Mouse (Mus musculus) stomach, embryonic 16.5 days (tissue): Measurements from ENCODE around the gene Xxylt1. TPM values are rescaled to one million over a fixed set of nuclear protein-coding genes. Genes with fewer than 3 reads are reported as not detected.
A peak's percentile ranks its signal among the peaks of the same experiment; 100 is the strongest.
"Not testable (repeated sequence)": the region's sequence is repeated elsewhere in the genome, so short reads cannot be mapped to it uniquely, and the experiment has no call there.

ENCODE experiments used
- ATAC-seq: fragments of 200-750 bp; cut with Nextera tagmentation; 2 replicates; pipeline ENCODE4 v1.8.0; 2017; ENCODE audit warnings: moderate number of reproducible peaks, moderate TSS enrichment; ENCODE audit not compliant: insufficient read depth, low FRiP score
- H3K27ac ChIP-seq: fragments of 300-500 bp; sonication (generic); 2 replicates; pipeline ENCODE4 v1.5.1; 2014; ENCODE audit warnings: low read length
- H3K27me3 ChIP-seq: fragments of 300-500 bp; sonication (generic); 2 replicates; pipeline ENCODE4 v1.6.1; 2014; ENCODE audit warnings: low read length, control low read depth, mixed read lengths; ENCODE audit not compliant: control insufficient read depth, insufficient read depth
- H3K36me3 ChIP-seq: fragments of 300-500 bp; sonication (generic); 2 replicates; pipeline ENCODE4 v1.6.1; 2014; ENCODE audit warnings: low read length; ENCODE audit not compliant: control insufficient read depth, insufficient read depth
- H3K4me1 ChIP-seq: fragments of 300-500 bp; sonication (generic); 2 replicates; pipeline ENCODE4 v1.6.1; 2014; ENCODE audit warnings: low read length, control low read depth, mixed read lengths; ENCODE audit not compliant: control insufficient read depth, insufficient read depth
- H3K4me2 ChIP-seq: fragments of 300-500 bp; sonication (generic); 2 replicates; pipeline ENCODE4 v1.6.1; 2014; ENCODE audit warnings: low read depth, low read length, mixed read lengths
- H3K4me3 ChIP-seq: fragments of 300-500 bp; sonication (generic); replicated peaks from 2 replicates; pipeline ENCODE4 v1.5.1; 2014; ENCODE audit warnings: mild to moderate bottlenecking, low read length
- H3K9ac ChIP-seq: fragments of 300-500 bp; sonication (generic); 2 replicates; pipeline ENCODE4 v1.6.1; 2014; ENCODE audit warnings: low read length
- H3K9me3 ChIP-seq: fragments of 300-500 bp; sonication (generic); replicated peaks from 2 replicates; pipeline ENCODE4 v1.6.1; 2016; ENCODE audit warnings: low read length, control low read depth; ENCODE audit not compliant: control insufficient read depth
- WGBS: fragments of 180-500 bp; shearing (Covaris S2); extraction: QIAGEN DNeasy Blood & Tissue Kit; methylation state at CpG from one replicate; pipeline ENCODE4 v1.1.7; 2014; 5-methylcytosine and 5-hydroxymethylcytosine counted together
- polyA plus RNA-seq: library from polyadenylated mRNA; unstranded; fragments of >200 nt; fragmentation: Nextera tagmentation; extraction: Ambion mirVana; gene quantifications from 2 replicates; pipeline ENCODE4 v1.2.1, GENCODE M21; 2015

The Xxylt1 gene
- polyA plus RNA-seq, 1 experiment from 2014 or later = 5.5 TPM

DNA sequence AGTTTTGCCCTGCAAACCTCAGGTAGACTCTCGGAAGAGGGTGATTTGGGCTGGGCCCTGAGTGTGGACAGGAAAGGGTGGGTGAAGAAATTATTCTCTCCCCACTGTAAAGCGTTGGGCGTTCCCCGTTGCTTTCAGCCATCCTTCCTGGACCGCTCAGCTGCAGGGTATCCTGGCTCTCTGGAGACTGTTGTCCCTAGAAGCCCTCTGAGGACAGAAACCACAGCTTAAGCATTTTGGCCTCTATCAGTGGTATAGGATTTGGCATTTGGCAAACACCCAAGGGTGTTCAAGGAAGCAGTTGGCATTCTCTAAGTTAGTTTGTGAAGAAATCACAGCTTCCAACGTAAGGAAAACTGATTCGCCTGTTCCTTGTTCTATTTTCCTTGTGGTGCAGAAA, 72.9 kb downstream of the Xxylt1 start:
- Histone ChIP-seq H3K9me3 (no peaks in the 10 kb centered on the region), H3K36me3 (no peaks in the 10 kb centered on the region), H3K9ac (no peak overlapping the region), H3K4me3 (no peak overlapping the region), H3K27ac (0 out of 2 replicates have a peak overlapping the region, but pooled peaks have one; percentile 36), H3K4me1 (peaks cover 23% of the 10 kb centered on the region), H3K4me2 (no peak overlapping the region), H3K27me3 (no peaks in the 10 kb centered on the region)
- WGBS = 64% methylated on average over 7 of the region's 7 CpGs
- ATAC-seq = no peak

DNA sequence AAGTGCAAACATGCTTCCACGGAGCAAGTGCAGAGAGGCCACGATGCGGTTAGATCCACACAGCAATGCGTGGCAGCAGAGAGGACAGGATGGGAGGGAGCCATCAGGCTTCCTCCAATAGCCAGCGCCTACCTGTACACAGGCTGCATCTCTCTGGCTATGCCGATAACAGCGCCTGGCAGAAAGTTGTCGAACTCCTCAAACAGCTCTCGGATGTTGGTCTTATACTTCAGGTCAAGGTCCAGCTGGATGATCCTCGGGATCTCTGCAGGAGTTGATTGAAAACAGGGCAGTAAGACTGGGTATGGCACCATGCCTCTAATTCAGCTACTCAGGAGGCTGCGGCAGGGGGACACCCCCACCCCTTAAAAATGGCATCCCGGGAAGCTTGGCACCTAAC, 73.7 kb downstream of the Xxylt1 start:
- 85% methylated on average over 12 of the region's 12 CpGs for WGBS
- H3K27me3 ChIP-seq = no peaks in the 10 kb centered on the region
- H3K36me3 ChIP-seq = no peaks in the 10 kb centered on the region
- no peak overlapping the region for H3K9ac ChIP-seq
- H3K9me3 ChIP-seq = no peaks in the 10 kb centered on the region
- H3K4me3 ChIP-seq = no peak overlapping the region
- H3K27ac ChIP-seq = no peak overlapping the region
- no peak for ATAC-seq
- peaks cover 30% of the 10 kb centered on the region for H3K4me1 ChIP-seq
- no peak overlapping the region for H3K4me2 ChIP-seq

DNA sequence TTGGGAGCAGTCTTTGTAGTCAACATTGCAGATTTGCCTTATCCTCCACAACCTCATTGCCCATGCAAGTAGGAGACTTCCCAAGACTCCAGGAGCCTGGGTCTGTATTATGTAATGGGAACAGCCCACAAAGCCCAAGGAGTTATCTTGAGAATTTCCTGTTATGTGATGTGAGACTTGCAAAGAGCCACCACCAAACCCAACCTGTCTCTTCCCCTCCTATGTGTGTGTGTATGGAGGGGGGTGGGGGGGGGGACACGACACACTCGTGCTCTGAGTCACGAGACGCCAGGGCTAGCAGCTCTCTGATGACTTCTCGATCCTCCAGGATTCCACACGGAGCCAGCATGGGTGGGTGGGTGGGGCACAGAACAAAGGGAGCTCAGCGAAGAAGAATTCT, 75.5 kb downstream of the Xxylt1 start:
- Histone ChIP-seq H3K27me3 (no peaks in the 10 kb centered on the region), H3K4me3 (no peak overlapping the region), H3K9me3 (no peaks in the 10 kb centered on the region), H3K4me1 (peaks cover 32% of the 10 kb centered on the region), H3K27ac (no peak overlapping the region), H3K4me2 (no peak overlapping the region), H3K9ac (no peak overlapping the region), H3K36me3 (no peaks in the 10 kb centered on the region)
- 57% methylated on average over 7 of the region's 7 CpGs for WGBS
- ATAC-seq = no peak

DNA sequence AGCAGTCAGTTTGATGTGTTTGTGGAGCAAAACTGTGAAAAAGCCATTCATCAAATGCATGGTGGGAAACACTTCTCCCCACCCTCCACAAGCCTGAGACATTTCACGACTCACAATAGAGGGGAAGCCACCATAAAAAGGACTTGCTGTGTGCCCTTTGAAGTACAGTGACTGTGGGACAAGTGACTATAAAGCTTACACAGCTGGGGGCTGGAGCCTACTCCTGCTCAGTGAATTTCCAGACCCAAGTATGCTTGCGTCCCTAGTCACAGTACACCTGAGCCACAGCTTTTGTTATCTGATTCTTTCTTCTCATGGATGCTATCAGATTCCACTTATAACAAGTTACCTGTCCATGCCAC, 76.9 kb downstream of the Xxylt1 start:
- WGBS = 38% methylated on average over 2 of the region's 2 CpGs
- Histone ChIP-seq H3K36me3 (no peaks in the 10 kb centered on the region), H3K9me3 (no peaks in the 10 kb centered on the region), H3K9ac (0 out of 2 replicates have a peak overlapping the region, but pooled peaks have one; percentile 34), H3K4me1 (peaks cover 32% of the 10 kb centered on the region), H3K4me3 (no peak overlapping the region), H3K27me3 (no peaks in the 10 kb centered on the region), H3K4me2 (peak overlapping the region; percentile 46), H3K27ac (peak overlapping the region; percentile 4)
- no peak for ATAC-seq

DNA sequence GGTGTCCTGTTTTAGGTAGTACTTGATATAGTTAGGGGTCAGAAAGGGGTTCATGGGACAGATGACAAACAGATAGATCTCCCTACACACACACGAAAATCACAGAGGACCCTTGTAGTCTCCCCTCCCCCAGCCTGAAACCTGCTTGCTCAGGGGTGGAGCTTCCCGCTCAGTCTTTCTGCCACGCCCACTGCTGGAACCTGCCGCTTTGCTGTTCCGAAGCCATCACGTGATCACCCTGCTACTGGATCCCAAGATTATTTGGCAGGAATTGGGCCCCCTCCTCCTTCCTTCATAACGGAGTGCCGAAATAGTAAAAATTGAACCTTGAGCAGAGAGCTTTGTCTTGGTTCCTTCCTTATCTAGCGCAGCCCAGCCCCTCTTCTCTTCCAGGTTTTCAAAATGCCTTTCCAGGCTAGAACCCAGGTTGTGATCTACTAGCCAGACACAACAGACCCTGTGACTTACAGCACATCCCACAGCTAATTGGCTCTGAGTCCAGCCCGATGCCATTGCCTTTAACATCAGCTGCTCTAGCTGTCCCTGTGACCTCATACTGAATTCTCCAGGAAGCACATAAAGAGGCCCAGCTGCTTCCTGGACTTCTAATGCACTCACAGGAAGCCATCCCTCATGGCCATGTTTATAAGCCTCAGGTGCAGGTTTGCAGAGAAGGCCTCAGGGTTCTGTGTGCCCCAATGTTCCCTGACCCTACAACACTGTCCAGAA, 77.5 kb downstream of the Xxylt1 start:
- ATAC-seq = peak; percentile 77; the same call in 1 of the 2 replicates

DNA sequence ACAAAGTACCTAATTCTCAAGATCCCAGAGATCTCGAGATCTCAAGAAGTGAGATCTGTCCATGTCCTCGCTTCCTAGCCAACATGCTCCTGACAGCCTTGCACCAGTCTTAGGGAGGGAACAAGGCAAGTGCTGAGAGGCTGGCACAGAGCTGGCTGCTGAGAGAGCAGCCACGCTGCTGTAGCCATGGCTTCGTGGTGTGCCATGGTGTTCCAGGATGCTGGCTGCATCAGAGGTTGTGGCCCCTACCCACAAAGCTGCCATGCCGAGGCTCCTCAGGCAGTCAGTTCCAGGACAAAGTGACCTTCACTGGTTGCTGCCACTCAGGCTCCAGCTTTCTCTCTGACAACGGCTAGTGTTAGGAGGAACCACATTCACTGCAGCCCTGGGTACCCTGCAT, 78.3 kb downstream of the Xxylt1 start:
- H3K27ac ChIP-seq = peak overlapping the region; percentile 55
- 53% methylated on average over 6 of the region's 6 CpGs for WGBS
- peak overlapping the region; percentile 31; the same call in 1 of the 2 replicates for H3K9ac ChIP-seq
- H3K4me1 ChIP-seq = peaks cover 24% of the 10 kb centered on the region
- H3K4me2 ChIP-seq = no peak overlapping the region
- no peaks in the 10 kb centered on the region for H3K36me3 ChIP-seq
- H3K9me3 ChIP-seq = no peaks in the 10 kb centered on the region
- H3K27me3 ChIP-seq = no peaks in the 10 kb centered on the region
- ATAC-seq = no peak
- H3K4me3 ChIP-seq = no peak overlapping the region

More for the DNA sequence above, 77.5 kb downstream of the Xxylt1 start:
- not testable (repeated sequence) for H3K9me3 ChIP-seq, H3K27me3 ChIP-seq, H3K36me3 ChIP-seq, H3K4me3 ChIP-seq
- H3K9ac ChIP-seq = peak overlapping the region; percentile 34; the same call in 1 of the 2 replicates
- peaks cover 30% of the 10 kb centered on the region for H3K4me1 ChIP-seq
- peak overlapping the region; percentile 46 for H3K4me2 ChIP-seq
- WGBS = 9% methylated on average over 10 of the region's 10 CpGs
- H3K27ac ChIP-seq = peak overlapping the region; percentile 55

DNA sequence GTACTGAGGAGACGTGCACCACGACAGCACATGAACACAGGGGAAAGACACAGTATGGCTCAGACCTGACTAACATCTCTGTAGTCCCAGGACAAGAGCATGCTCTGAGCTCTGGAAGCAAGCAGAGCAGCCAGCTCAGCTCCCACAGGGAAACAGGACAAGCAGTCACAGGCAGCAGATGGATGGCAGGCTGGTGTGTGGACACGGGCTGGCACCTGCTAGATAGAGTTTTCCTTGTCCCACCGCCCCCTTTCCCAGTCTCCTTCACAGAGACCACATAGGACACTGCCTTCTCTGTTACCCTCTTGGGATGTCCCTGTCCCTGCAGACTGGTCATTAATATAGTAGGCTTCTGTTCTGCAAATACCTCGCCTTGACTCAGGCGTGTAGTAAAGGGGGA, 79.1 kb downstream of the Xxylt1 start:
- Histone ChIP-seq H3K9me3 (no peaks in the 10 kb centered on the region), H3K36me3 (no peaks in the 10 kb centered on the region), H3K4me3 (no peak overlapping the region), H3K27ac (no peak overlapping the region; the same call in 1 of the 2 replicates), H3K9ac (no peak overlapping the region), H3K27me3 (no peaks in the 10 kb centered on the region), H3K4me2 (no peak overlapping the region), H3K4me1 (peaks cover 24% of the 10 kb centered on the region)
- 79% methylated on average over 6 of the region's 6 CpGs for WGBS
- ATAC-seq = no peak

DNA sequence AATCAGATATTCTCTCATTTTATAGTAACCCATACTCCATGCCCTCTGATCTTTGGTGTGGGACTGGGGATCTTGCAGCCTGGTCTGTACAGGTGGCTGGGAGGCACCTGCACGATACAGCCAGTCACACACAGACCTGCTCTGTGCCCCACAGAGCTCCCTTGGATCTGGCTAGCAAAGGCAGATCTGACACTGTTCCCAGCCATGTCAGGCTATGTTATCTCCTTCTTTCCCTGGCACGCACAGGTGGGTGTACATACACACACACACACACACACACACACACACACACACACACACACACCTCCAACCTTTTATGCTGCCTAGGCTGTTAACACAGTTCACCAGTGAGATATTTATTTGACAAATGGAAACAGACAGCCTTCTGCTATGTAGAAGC, 82.5 kb downstream of the Xxylt1 start:
- Histone ChIP-seq H3K9me3 (no peaks in the 10 kb centered on the region), H3K27ac (no peak overlapping the region), H3K4me2 (no peak overlapping the region), H3K36me3 (no peaks in the 10 kb centered on the region), H3K4me1 (peaks cover 13% of the 10 kb centered on the region), H3K27me3 (no peaks in the 10 kb centered on the region), H3K4me3 (no peak overlapping the region), H3K9ac (no peak overlapping the region)
- WGBS = 69% methylated on average over 2 of the region's 2 CpGs
- no peak; the same call in 1 of the 2 replicates for ATAC-seq

DNA sequence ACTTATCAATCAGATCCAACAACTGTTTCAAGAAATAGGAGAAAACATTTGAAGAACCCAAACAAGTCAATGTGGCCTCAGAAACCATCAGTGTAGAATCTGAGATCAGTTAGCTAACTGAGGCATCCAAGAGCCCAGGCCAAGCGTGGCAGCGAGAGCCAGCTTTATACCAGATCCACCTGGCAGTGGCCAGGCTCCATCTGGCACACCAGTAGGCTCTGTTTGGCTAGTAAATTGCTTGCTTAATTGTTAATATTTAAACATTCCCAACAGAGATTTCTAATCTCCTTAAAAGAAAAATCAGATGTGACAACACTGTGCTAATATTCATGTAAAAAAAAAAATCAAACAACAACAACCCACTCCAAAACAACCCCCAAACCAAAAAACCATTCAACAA, 83.2 kb downstream of the Xxylt1 start:
- Histone ChIP-seq H3K36me3 (no peaks in the 10 kb centered on the region), H3K4me3 (no peak overlapping the region), H3K4me2 (no peak overlapping the region), H3K27me3 (no peaks in the 10 kb centered on the region), H3K4me1 (peaks cover 7% of the 10 kb centered on the region), H3K9ac (no peak overlapping the region), H3K27ac (no peak overlapping the region), H3K9me3 (no peaks in the 10 kb centered on the region)
- WGBS = 74% methylated on average over 2 of the region's 2 CpGs
- no peak for ATAC-seq
